Mouse (Mus musculus) C2C12 (cell line): ENCODE data around the gene Npr1.

Experiments
- CEBPB ChIP-seq: IDR thresholded peaks from one replicate; pipeline ENCODE4 v1.6.1; 2011; ENCODE audit warnings: low read depth, mild to moderate bottlenecking, control low read depth, moderate library complexity
- CTCF ChIP-seq: IDR thresholded peaks from one replicate; pipeline ENCODE4 v1.5.1; 2011; ENCODE audit not compliant: control insufficient read depth, insufficient read depth, insufficient read length
- FOSL1 ChIP-seq: IDR thresholded peaks from one replicate; pipeline ENCODE4 v1.8.0; 2011; ENCODE audit warnings: mild to moderate bottlenecking, low read length; ENCODE audit not compliant: poor library complexity, insufficient read depth, severe bottlenecking
- MAX ChIP-seq: IDR thresholded peaks from one replicate; pipeline ENCODE4 v1.6.1; 2011; ENCODE audit warnings: mild to moderate bottlenecking, control low read depth
- MYOD1 ChIP-seq: IDR thresholded peaks from one replicate; pipeline ENCODE4 v1.6.1; 2011; ENCODE audit warnings: low read depth; ENCODE audit not compliant: control insufficient read depth, insufficient read length
- MYOG ChIP-seq: IDR thresholded peaks from one replicate; pipeline ENCODE4 v1.6.1; 2011; ENCODE audit not compliant: control insufficient read depth, insufficient read length; ENCODE audit errors: extremely low read depth
- USF1 ChIP-seq: IDR thresholded peaks from one replicate; pipeline ENCODE4 v1.6.1; 2011; ENCODE audit warnings: low read depth, mild to moderate bottlenecking, control low read depth, moderate library complexity

DNA sequence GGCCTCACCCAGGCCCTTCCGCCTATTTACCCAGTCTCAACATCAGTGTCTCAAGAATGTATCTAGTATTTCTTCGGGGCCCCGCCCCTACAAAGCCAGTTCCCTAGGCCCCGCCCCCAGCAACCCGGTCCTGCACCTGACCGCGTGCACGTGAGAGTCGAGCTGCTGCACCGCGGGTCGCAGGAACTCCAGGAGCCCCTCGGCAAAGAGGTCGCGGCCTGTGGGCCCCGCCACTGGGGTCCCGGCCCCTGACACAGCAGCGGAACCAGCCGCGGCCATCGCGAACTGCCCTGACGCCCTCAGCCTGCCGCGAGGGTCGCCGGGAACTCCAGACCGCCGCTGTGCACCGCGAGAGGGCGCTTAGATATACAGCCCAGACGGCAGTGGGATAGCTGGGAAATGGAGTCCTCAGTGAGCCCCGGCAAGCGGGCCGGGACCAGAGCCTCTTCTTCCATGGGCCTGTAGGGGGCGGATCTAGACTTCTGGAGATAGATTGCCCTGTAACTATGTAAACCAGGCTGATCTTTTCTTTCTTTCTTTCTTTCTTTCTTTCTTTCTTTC lies 25.1 kb upstream of the Npr1 start, which contains the start of gene Snapin:
- TF ChIP-seq MAX (no peak), USF1 (no peak), CTCF (peak; percentile 95), MYOG (no peak), CEBPB (no peak), FOSL1 (no peak), MYOD1 (no peak)
